Mouse (Mus musculus) lung, embryonic 15.5 days (tissue): Measurements from ENCODE around the gene Atp8b4. TPM values are rescaled to one million over a fixed set of nuclear protein-coding genes. Genes with fewer than 3 reads are reported as not detected.

Experiments
- ATAC-seq: fragments of 200-750 bp; cut with Nextera tagmentation; 2 replicates; pipeline ENCODE4 v1.8.0; 2017; ENCODE audit warnings: moderate number of reproducible peaks, borderline replicate concordance; ENCODE audit not compliant: low FRiP score, low TSS enrichment; ENCODE audit errors: extremely low read depth
- H3K27ac ChIP-seq: fragments of 300-500 bp; sonication (generic); 2 replicates; pipeline ENCODE4 v1.5.1; 2015; ENCODE audit warnings: moderate library complexity, mild to moderate bottlenecking, inconsistent platforms
- H3K27me3 ChIP-seq: fragments of 300-500 bp; sonication (generic); 2 replicates; pipeline ENCODE4 v1.6.1; 2015; ENCODE audit warnings: inconsistent platforms
- H3K36me3 ChIP-seq: fragments of 300-500 bp; sonication (generic); 2 replicates; pipeline ENCODE4 v1.6.1; 2015; ENCODE audit warnings: inconsistent platforms
- H3K4me1 ChIP-seq: fragments of 300-500 bp; sonication (generic); 2 replicates; pipeline ENCODE4 v1.6.1; 2015; ENCODE audit warnings: inconsistent platforms
- H3K4me2 ChIP-seq: fragments of 300-500 bp; sonication (generic); 2 replicates; pipeline ENCODE4 v1.6.1; 2015; ENCODE audit warnings: inconsistent platforms, mild to moderate bottlenecking, moderate library complexity
- H3K4me3 ChIP-seq: fragments of 300-500 bp; sonication (generic); 2 replicates; pipeline ENCODE4 v1.5.1; 2015; ENCODE audit warnings: mild to moderate bottlenecking, inconsistent platforms
- H3K9ac ChIP-seq: fragments of 300-500 bp; sonication (generic); 2 replicates; pipeline ENCODE4 v1.6.1; 2015; ENCODE audit warnings: inconsistent platforms
- H3K9me3 ChIP-seq: fragments of 300-500 bp; sonication (generic); 2 replicates; pipeline ENCODE4 v1.6.1; 2016; ENCODE audit warnings: inconsistent platforms
- WGBS: fragments of 180-500 bp; shearing (Covaris S2); methylation state at CpG from one replicate; pipeline ENCODE4 v1.1.7; 2015; 5-methylcytosine and 5-hydroxymethylcytosine counted together
- polyA plus RNA-seq: library from polyadenylated mRNA; unstranded; fragments of >200 nt; fragmentation: Nextera tagmentation; extraction: Ambion mirVana; gene quantifications from 2 replicates; pipeline ENCODE4 v1.2.1, GENCODE M21; 2015

Atp8b4 gene
- polyA plus RNA-seq, 1 experiment from 2014 or later, result 1.2 TPM

- 81% methylated on average over 2 of the region's 2 CpGs for WGBS
- ATAC-seq, result no peak
- H3K4me2 ChIP-seq, result no peak overlapping the region
Measured at GRCm38 (mm10) chr2:126420901-126421300, 79.6 kb downstream of the Atp8b4 start.

DNA sequence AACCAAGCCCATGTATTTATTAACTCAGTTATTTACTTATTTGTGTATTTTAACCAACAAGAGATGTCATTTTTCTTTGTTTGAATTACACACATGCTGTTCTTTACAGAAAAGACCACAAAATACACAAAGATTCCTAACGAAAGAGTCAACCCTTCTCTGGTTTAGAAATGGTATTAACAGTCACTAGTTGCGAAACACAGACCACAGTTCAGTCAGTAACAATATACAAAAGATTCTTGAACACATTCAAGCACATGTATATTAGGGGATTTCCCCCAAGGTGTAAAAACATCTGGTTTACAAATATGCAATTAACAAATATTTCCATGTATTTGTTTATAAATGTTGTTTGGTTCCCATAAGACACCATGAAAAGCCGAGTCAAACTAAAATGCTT lies 81.6 kb downstream of the Atp8b4 start:
- ATAC-seq, result no peak
- Histone ChIP-seq H3K4me2 (no peak overlapping the region), H3K4me1 (no peaks in the 10 kb centered on the region), H3K4me3 (no peak overlapping the region), H3K36me3 (no peaks in the 10 kb centered on the region), H3K9me3 (no peaks in the 10 kb centered on the region), H3K27me3 (no peaks in the 10 kb centered on the region), H3K9ac (no peak overlapping the region), H3K27ac (no peak overlapping the region)
- 83% methylated on average over 3 of the region's 3 CpGs for WGBS

More at GRCm38 (mm10) chr2:126420901-126421300, 79.6 kb downstream of the Atp8b4 start:
- H3K36me3 ChIP-seq, result no peaks in the 10 kb centered on the region
- no peak overlapping the region for H3K9ac ChIP-seq
- H3K4me1 ChIP-seq, result no peaks in the 10 kb centered on the region
- no peaks in the 10 kb centered on the region for H3K9me3 ChIP-seq
- H3K27me3 ChIP-seq, result no peaks in the 10 kb centered on the region
- H3K4me3 ChIP-seq, result no peak overlapping the region
- H3K27ac ChIP-seq, result no peak overlapping the region

- Histone ChIP-seq H3K4me3 (no peak overlapping the region), H3K9ac (no peak overlapping the region), H3K9me3 (no peaks in the 10 kb centered on the region), H3K27me3 (no peaks in the 10 kb centered on the region), H3K4me1 (no peaks in the 10 kb centered on the region), H3K36me3 (no peaks in the 10 kb centered on the region), H3K4me2 (no peak overlapping the region), H3K27ac (no peak overlapping the region)
- 54% methylated on average over 2 of the region's 2 CpGs for WGBS
- ATAC-seq, result no peak
Measured at GRCm38 (mm10) chr2:126416772-126417171, 83.7 kb downstream of the Atp8b4 start.

DNA sequence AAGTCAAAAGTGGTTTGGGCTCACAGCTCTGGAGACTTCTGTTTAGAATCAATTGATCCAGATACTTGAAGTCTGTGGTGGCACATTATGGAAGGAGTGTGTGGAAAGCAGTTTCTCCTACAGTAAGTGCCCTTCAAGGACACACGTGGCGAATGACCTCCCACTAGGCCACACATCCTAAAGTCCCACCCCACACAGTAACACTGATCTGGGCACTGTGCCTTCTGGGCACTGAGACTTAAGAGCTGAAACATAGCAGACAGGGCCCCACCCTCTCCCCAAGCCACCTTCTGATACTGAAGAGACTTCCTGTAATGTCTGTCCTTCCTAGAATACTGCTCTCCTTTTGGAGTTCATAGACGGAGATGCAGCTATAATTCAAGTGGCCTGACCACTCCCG lies 84.5 kb downstream of the Atp8b4 start:
- no peak overlapping the region for H3K27ac ChIP-seq
- no peaks in the 10 kb centered on the region for H3K9me3 ChIP-seq
- H3K4me2 ChIP-seq, result no peak overlapping the region
- H3K4me1 ChIP-seq, result no peaks in the 10 kb centered on the region
- no peak overlapping the region for H3K9ac ChIP-seq
- ATAC-seq, result no peak
- H3K36me3 ChIP-seq, result no peaks in the 10 kb centered on the region
- no peaks in the 10 kb centered on the region for H3K27me3 ChIP-seq
- WGBS, result 75% methylated on average over 4 of the region's 4 CpGs
- H3K4me3 ChIP-seq, result no peak overlapping the region

DNA sequence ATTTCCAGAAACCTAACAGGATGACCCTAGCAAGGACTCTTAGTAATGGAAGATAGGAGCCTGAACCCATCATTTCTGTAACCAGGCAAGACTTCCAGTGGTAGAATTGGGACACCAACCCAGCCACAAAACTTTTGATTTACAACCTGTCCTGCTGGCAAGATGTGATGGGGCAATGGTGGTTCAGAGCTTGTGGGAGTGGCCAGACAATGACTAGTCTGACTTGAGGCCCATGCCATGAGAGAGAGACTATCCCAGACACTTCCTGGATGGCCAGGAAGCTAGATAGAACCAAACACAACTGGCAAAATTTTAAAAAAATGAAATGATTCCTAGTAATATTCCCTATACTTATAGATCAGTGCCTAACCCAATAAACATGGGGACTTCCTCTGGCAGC lies 87.7 kb downstream of the Atp8b4 start:
- Histone ChIP-seq H3K27ac (no peak overlapping the region), H3K4me2 (no peak overlapping the region), H3K9me3 (no peaks in the 10 kb centered on the region), H3K9ac (no peak overlapping the region), H3K4me3 (no peak overlapping the region), H3K36me3 (no peaks in the 10 kb centered on the region), H3K4me1 (no peaks in the 10 kb centered on the region), H3K27me3 (no peaks in the 10 kb centered on the region)
- no peak for ATAC-seq

DNA sequence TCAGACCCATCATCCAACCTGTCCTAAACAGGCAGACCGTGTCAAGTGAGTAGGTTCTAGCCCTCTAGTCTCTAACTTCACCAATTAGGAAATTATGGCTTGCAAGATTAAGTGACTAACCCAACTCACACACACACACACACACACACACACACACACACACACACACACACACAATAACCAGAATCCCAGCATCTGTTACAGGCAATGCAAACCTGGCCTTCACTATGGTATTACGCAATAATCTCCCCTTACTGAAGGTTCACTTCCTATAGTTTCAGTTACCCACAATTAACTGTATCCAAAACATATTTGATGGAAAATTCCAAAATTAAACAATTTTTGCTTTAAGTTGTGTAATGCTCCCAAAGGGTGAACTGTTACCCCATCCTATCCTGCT lies 101.0 kb downstream of the Atp8b4 start:
- H3K4me1 ChIP-seq, result no peaks in the 10 kb centered on the region
- 91% methylated on average over 2 of the region's 2 CpGs for WGBS
- no peak for ATAC-seq

GRCm38 (mm10) chr2:126399017-126399416 lies 101.5 kb downstream of the Atp8b4 start:
- H3K4me2 ChIP-seq, result no peak overlapping the region
- no peaks in the 10 kb centered on the region for H3K27me3 ChIP-seq
- no peaks in the 10 kb centered on the region for H3K36me3 ChIP-seq
- WGBS, result 57% methylated on average over 2 of the region's 2 CpGs
- no peak overlapping the region for H3K9ac ChIP-seq
- H3K4me3 ChIP-seq, result no peak overlapping the region
- ATAC-seq, result no peak
- H3K27ac ChIP-seq, result no peak overlapping the region
- no peaks in the 10 kb centered on the region for H3K4me1 ChIP-seq
- H3K9me3 ChIP-seq, result no peaks in the 10 kb centered on the region

More for the DNA sequence above, 101.0 kb downstream of the Atp8b4 start:
- Histone ChIP-seq H3K4me2 (no peak overlapping the region), H3K9me3 (no peaks in the 10 kb centered on the region), H3K4me3 (no peak overlapping the region), H3K27me3 (no peaks in the 10 kb centered on the region), H3K27ac (no peak overlapping the region), H3K9ac (no peak overlapping the region), H3K36me3 (no peaks in the 10 kb centered on the region)

GRCm38 (mm10) chr2:126398216-126398615 lies 102.3 kb downstream of the Atp8b4 start:
- Histone ChIP-seq H3K27ac (no peak overlapping the region), H3K4me3 (no peak overlapping the region), H3K27me3 (no peaks in the 10 kb centered on the region), H3K4me2 (no peak overlapping the region), H3K36me3 (no peaks in the 10 kb centered on the region), H3K9me3 (no peaks in the 10 kb centered on the region), H3K9ac (no peak overlapping the region), H3K4me1 (no peaks in the 10 kb centered on the region)
- 61% methylated on average over 2 of the region's 2 CpGs for WGBS
- ATAC-seq, result no peak

DNA sequence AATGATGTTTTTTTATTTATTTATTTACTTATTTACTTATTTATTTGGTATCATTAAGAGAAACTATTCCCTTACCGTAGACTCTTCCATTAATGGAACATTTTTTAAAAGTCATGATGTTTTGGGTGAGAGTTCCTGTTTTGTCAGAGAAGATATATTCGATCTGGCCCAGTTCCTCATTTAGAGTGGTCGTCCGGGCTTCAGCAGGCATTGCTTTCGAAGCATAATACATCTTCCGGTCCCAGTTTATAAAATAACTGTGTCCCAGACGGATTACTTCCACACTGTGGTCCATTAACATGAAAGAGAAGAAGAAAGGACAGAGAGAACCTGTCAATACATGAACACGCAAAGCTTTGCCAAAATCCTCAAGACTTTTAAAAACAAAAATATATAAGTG lies 103.0 kb downstream of the Atp8b4 start:
- no peak overlapping the region for H3K9ac ChIP-seq
- H3K27ac ChIP-seq, result no peak overlapping the region
- H3K9me3 ChIP-seq, result no peaks in the 10 kb centered on the region
- H3K4me1 ChIP-seq, result no peaks in the 10 kb centered on the region
- H3K36me3 ChIP-seq, result no peaks in the 10 kb centered on the region
- H3K4me3 ChIP-seq, result no peak overlapping the region
- ATAC-seq, result no peak
- 46% methylated on average over 8 of the region's 8 CpGs for WGBS
- no peaks in the 10 kb centered on the region for H3K27me3 ChIP-seq
- H3K4me2 ChIP-seq, result no peak overlapping the region

DNA sequence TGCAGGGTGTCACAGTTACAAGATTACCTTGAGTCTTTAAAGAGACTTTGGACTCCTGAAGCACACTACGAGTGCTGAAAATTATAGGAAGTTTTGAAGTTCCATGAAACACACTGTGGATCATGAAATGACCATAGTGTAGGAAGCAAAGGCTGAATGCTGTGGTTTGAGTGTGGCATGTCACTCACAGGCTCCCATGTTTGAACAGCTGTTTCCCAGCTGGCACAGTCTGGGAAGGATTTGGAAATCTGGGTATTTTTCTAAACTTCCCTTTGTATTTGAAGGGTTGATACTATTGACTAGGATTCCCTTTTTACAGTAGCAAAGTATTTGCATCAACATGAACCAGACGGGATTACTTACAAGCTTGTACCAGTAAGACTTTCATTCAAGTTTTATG lies 105.5 kb downstream of the Atp8b4 start:
- ATAC-seq, result no peak
- Histone ChIP-seq H3K9me3 (no peaks in the 10 kb centered on the region), H3K4me3 (no peak overlapping the region), H3K27ac (no peak overlapping the region), H3K36me3 (no peaks in the 10 kb centered on the region), H3K4me2 (no peak overlapping the region), H3K27me3 (no peaks in the 10 kb centered on the region), H3K9ac (no peak overlapping the region), H3K4me1 (no peaks in the 10 kb centered on the region)
- WGBS, result 72% methylated on average over 2 of the region's 2 CpGs

- H3K27me3 ChIP-seq, result no peaks in the 10 kb centered on the region
- no peak overlapping the region for H3K9ac ChIP-seq
- H3K27ac ChIP-seq, result no peak overlapping the region
- no peaks in the 10 kb centered on the region for H3K4me1 ChIP-seq
- no peak overlapping the region for H3K4me2 ChIP-seq
- no peak for ATAC-seq
- 66% methylated on average over 8 of the region's 8 CpGs for WGBS
- H3K36me3 ChIP-seq, result no peaks in the 10 kb centered on the region
- no peaks in the 10 kb centered on the region for H3K9me3 ChIP-seq
- no peak overlapping the region for H3K4me3 ChIP-seq
Measured at GRCm38 (mm10) chr2:126387458-126388037, 112.9 kb downstream of the Atp8b4 start.

- ATAC-seq, result no peak
- no peaks in the 10 kb centered on the region for H3K27me3 ChIP-seq
- H3K4me2 ChIP-seq, result no peak overlapping the region
- no peaks in the 10 kb centered on the region for H3K36me3 ChIP-seq
- H3K4me3 ChIP-seq, result no peak overlapping the region
- no peak overlapping the region for H3K9ac ChIP-seq
- H3K27ac ChIP-seq, result no peak overlapping the region
- no peaks in the 10 kb centered on the region for H3K4me1 ChIP-seq
- H3K9me3 ChIP-seq, result no peaks in the 10 kb centered on the region
Measured at GRCm38 (mm10) chr2:126386056-126386455, 114.4 kb downstream of the Atp8b4 start.

DNA sequence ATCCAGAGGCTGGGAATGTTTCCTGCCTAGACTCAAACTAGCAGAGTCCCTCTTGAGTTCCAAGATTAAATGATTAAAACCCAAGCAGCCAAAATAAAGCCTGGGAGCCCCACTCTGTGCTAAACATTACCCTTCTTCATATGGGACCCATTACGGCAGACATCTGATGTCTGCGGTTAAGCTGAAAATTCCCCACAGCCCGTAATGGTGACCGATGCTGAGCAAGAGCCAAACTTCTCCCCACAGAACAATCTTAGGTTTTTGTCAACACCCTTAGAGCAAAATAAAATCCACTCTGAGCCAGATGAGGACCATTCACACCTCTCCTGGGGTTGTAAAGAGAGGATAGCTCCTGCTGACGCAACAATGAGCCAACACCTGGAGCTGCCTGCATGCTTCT lies 120.2 kb downstream of the Atp8b4 start:
- Histone ChIP-seq H3K27me3 (no peaks in the 10 kb centered on the region), H3K27ac (no peak overlapping the region), H3K4me1 (no peaks in the 10 kb centered on the region), H3K4me2 (no peak overlapping the region), H3K4me3 (no peak overlapping the region), H3K36me3 (no peaks in the 10 kb centered on the region), H3K9me3 (no peaks in the 10 kb centered on the region), H3K9ac (no peak overlapping the region)
- no peak for ATAC-seq
- WGBS, result 86% methylated on average over 5 of the region's 5 CpGs
